Mouse (Mus musculus): ENCODE results near the gene Spata25.
"Not testable (repeated sequence)": the region's sequence is repeated elsewhere in the genome, so short reads cannot be mapped to it uniquely, and the experiment has no call there.

Gene Spata25

GRCm38 (mm10) chr2:164804533-164805331 is 23.6 kb downstream of the Spata25 start, which contains the start of the genes Acot8 and Zswim3:
TSS of gene Acot8 (minus strand) at chr2:164804882.
TSS of gene Zswim3 (plus strand) at chr2:164805098.
- DNase-seq (ENCODE audit: low spot score): peak; percentile 90

GRCm38 (mm10) chr2:164803921-164804313 is 24.4 kb downstream of the Spata25 start:
- DNase-seq (ENCODE audit: low spot score): no peak

DNA sequence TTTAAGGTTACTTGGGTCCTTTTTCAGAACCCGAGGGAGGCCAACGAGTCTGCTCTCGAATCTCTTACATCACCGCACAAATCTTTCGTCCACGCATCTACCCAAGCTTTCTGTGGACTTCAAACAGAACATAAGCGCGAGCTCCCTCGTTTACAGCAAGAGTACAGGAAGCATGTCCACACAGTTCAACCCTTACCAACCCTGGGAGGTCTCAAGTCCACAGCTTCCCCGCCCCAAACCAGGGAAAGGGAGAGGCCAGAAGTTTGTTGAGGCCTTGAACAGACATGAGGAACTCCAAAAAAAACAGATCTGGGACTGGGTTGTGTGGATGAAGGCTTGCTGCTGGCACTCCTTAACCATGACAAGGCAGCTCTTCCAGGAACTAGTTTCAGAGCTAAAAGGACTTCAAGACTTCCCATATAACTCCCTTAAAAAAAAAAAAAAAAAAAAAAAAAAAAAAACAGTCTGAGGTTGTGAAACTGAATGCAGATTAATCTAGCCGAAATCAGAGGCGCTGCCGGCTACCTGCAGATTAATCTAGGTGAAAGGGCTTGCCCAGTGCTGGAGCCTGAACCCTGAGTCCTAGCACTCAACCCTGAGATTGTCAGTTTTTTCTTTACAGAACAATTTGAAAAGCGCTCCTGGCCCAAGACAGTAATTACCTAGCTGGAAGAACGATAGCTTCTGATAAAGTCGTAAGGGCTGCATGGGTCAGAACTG is 25.0 kb downstream of the Spata25 start:
- no peak for DNase-seq (ENCODE audit: low spot score)

- no peak for DNase-seq (ENCODE audit: low spot score)
Observed at GRCm38 (mm10) chr2:164800252-164801004, 27.9 kb downstream of the Spata25 start.

- DNase-seq (ENCODE audit: low spot score): not testable (repeated sequence)
Observed at GRCm38 (mm10) chr2:164798554-164798953, 29.8 kb downstream of the Spata25 start.

- no peak for DNase-seq (ENCODE audit: low spot score)
Observed at GRCm38 (mm10) chr2:164795868-164796267, 32.5 kb downstream of the Spata25 start.

DNA sequence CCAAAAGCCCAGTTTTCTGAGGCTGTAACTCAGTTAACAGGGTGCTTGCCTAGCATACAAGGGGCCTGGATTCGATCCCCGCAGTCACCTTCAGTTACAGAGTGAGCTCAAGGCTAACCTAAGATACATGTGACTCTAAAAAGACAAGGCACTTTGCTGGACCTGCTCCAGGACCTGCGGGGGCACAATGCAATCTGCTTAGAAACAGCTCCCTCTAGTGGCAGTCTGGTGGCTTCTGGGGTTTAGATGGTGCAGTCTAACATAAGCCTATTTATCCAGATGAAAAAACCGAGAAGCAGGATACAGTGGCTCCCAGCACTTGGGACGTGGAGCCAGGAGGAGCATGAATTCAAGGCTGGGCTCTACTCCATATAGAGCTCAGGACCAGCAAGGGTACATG is 34.0 kb downstream of the Spata25 start:
- no peak for DNase-seq (ENCODE audit: low spot score)

DNA sequence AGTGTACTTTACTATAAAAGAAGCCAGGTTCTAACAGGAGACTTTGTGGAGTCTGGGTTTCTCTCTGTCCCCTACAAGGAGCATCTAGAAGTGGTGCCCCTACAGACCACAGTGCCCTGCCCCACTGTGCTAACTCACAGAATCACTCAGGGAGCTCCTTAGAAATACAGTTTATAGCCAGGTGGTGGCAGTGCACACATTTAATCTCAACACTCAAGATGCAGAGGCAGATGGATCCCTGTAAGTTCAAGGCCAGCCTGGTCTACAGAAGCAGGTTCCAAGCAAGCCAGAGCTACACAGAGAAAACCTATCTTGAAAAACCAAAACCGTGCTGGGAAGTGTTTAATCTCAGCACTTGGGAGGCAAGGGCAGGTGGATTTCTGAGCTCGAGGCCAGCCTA is 34.6 kb downstream of the Spata25 start:
- DNase-seq (ENCODE audit: low spot score): no peak

GRCm38 (mm10) chr2:164793236-164793635 is 35.1 kb downstream of the Spata25 start:
- no peak for DNase-seq (ENCODE audit: low spot score)

GRCm38 (mm10) chr2:164792400-164793190 is 35.7 kb downstream of the Spata25 start:
- no peak for DNase-seq (ENCODE audit: low spot score)

- no peak for DNase-seq (ENCODE audit: low spot score)
Observed at GRCm38 (mm10) chr2:164791841-164792261, 36.5 kb downstream of the Spata25 start.

GRCm38 (mm10) chr2:164790451-164790850 is 37.9 kb downstream of the Spata25 start:
- DNase-seq (ENCODE audit: low spot score): no peak

DNA sequence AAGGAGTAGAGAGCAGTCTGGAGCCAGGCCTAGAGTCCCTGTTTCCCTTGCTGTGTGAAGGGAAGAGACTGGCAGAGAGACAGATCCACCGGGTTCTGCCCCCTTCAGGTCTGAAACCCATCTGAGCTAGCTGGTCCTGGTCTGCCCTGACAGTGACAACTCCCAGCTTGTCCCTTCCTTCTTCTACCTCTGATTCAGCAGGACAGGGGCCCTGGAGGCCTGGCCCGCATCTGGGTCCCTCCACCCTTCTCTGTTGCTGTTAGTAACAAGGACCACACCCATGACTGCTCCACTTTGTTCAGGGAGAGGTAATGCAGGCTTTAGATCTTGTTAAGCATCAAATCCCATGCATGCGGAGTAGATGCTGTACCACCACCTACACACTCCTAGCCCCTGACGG is 39.9 kb downstream of the Spata25 start:
- no peak for DNase-seq (ENCODE audit: low spot score)

DNA sequence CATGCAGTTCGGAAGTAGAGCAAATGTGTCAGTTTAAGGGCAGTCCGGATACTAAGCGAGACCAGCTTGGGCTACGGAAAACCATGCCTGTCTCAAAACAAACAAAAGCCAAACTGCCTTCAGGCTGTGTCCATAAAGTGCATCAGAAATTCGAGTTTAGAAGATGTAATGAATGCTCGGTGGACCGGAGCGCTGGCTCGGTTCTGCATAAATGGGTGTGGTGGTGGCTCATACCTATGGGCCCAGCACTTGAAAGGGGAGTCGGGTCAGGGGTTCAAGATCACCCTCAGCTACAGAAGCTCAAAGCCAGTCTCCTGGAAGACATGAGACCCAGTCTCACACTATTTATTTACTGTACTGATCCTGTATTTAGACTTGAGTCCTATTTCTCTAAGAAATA is 40.6 kb downstream of the Spata25 start:
- DNase-seq (ENCODE audit: low spot score): no peak

DNA sequence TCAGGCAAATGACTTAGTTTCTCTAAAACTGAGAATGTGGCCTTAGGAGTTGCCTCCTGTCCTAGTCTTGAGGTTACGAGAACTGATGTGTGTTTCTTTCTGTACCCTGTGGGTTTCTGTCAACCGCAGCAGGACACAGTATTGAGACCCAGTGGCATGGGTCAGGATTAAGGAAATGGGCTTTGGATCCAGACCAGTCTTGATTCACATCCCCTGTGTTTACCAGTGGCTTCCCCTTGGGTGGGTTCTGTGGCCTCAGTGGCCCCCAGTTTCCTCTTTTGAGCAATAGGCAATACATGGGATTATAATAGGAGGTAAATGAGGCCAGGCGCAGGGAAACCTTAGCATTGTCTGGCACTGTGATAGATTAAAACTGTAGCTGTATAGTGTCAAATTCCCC is 41.3 kb downstream of the Spata25 start:
- DNase-seq (ENCODE audit: low spot score): no peak

DNA sequence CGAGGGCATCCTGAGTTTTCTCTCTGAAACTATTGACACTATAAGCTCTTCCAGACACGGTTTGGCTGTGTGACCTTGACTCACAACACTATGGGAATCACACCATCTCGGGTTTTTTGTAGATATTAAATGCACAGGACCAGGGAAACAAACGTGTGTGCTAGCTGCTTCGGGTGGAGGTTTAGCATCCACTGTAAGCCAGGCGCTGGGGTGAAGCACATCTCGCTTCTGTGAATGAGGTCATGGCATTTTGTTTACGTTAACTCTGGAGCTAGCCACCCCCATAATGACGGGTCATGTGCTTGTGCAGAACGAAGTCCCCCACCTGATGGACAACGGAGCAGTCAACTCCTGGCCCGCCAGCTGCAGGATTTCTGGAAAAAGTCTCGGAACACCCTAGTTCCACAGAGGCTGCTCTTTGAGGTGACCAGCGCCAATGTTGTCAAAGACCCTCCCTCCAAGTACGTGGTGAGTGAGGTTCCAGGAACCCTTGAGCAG is 41.9 kb downstream of the Spata25 start:
- no peak for DNase-seq (ENCODE audit: low spot score)

- peak; percentile 68 for DNase-seq (ENCODE audit: low spot score)
Observed at GRCm38 (mm10) chr2:164785481-164786387, 42.6 kb downstream of the Spata25 start, which contains the start of gene Snx21. TSS of gene Snx21 (plus strand) at chr2:164785823.

DNA sequence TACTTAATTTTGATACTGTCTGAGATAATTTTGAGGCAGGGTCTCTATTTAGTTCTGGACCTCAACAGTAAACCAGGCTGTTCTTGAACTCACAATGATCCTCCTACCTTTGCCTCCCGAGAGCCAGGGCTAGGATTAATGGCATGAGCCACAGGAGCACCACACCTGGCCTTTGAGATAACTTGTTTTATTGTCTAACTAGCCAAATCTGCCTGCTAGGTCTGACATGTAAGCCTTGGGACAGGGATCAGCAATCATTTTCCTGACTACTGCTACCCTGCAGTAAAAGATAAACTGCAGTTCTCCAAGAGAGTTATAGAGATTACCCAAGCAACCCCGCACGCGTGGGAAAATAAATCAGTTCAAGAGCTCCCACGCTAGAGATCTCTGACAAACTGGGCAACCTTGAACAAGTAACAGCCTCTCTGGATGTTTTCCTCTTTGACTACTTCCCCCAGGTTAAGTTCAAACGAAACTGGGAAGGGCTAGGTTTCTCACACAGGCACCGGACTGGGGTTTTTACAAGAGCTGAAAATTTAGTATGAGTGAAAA is 43.4 kb downstream of the Spata25 start:
- no peak for DNase-seq (ENCODE audit: low spot score)

GRCm38 (mm10) chr2:164783926-164784581 is 44.3 kb downstream of the Spata25 start:
- DNase-seq (ENCODE audit: low spot score): no peak

Data from urinary bladder, postnatal 10 days (tissue).